Mouse (Mus musculus) liver, adult 2 months (tissue): ENCODE data around the gene Foxl1.

Experiments used
- CTCF ChIP-seq: fragments of 200-500 bp; IDR thresholded peaks from 2 replicates; pipeline ENCODE4 v1.5.1; 2011; ENCODE audit warnings: low read depth, low read length, control low read depth
- POLR2A ChIP-seq: fragments of 200-500 bp; IDR thresholded peaks from 2 replicates; pipeline ENCODE4 v1.6.1; 2011; ENCODE audit warnings: low read length, control low read depth; ENCODE audit not compliant: insufficient read depth; ENCODE audit errors: extremely low read depth

- TF ChIP-seq POLR2A (no peak), CTCF (no peak)
Measured at GRCm38 (mm10) chr8:121079944-121080343, 47.8 kb upstream of the Foxl1 start.
